Mouse (Mus musculus): ENCODE results near the gene Gm17409. TPM values are rescaled to one million over a fixed set of nuclear protein-coding genes. Genes with fewer than 3 reads are reported as not detected.

Gene Gm17409
- polyA plus RNA-seq, 1 experiment = 0.15 TPM

- TF ChIP-seq POLR2A (IDR thresholded peaks at IDR 0.05; ENCODE audit: control insufficient read depth, low read depth, low read length) (no peak), CTCF (IDR thresholded peaks at IDR 0.05; ENCODE audit: control insufficient read depth, insufficient read depth, insufficient replicate concordance, low read depth, low read length) (no peak)
- Histone ChIP-seq H3K4me3 (ENCODE audit: control insufficient read depth, low read depth, low read length) (no peak overlapping the region), H3K27ac (ENCODE audit: control insufficient read depth, insufficient read depth, low read depth, low read length) (no peak overlapping the region), H3K27me3 (ENCODE audit: control insufficient read depth, insufficient read depth, low read length) (no peaks in the 10 kb centered on the region), H3K36me3 (ENCODE audit: control insufficient read depth, insufficient read depth, low read length) (no peaks in the 10 kb centered on the region), H3K4me1 (ENCODE audit: control insufficient read depth, insufficient read depth, low read length) (no peaks in the 10 kb centered on the region)
Observed at GRCm38 (mm10) chr2:58495271-58495670, 25.4 kb downstream of the Gm17409 start.

- H3K4me1 ChIP-seq (ENCODE audit: control insufficient read depth, insufficient read depth, low read length) = no peaks in the 10 kb centered on the region
- no peaks in the 10 kb centered on the region for H3K36me3 ChIP-seq (ENCODE audit: control insufficient read depth, insufficient read depth, low read length)
- no peak overlapping the region for H3K4me3 ChIP-seq (ENCODE audit: control insufficient read depth, low read depth, low read length)
- no peaks in the 10 kb centered on the region for H3K27me3 ChIP-seq (ENCODE audit: control insufficient read depth, insufficient read depth, low read length)
- H3K27ac ChIP-seq (ENCODE audit: control insufficient read depth, insufficient read depth, low read depth, low read length) = no peak overlapping the region
- TF ChIP-seq CTCF (IDR thresholded peaks at IDR 0.05; ENCODE audit: control insufficient read depth, insufficient read depth, insufficient replicate concordance, low read depth, low read length) (no peak), POLR2A (IDR thresholded peaks at IDR 0.05; ENCODE audit: control insufficient read depth, low read depth, low read length) (no peak)
Observed at GRCm38 (mm10) chr2:58496647-58497410, 26.9 kb downstream of the Gm17409 start.

- no peak overlapping the region for H3K27ac ChIP-seq (ENCODE audit: control insufficient read depth, insufficient read depth, low read depth, low read length)
- no peak for TF ChIP-seq POLR2A (IDR thresholded peaks at IDR 0.05; ENCODE audit: control insufficient read depth, low read depth, low read length)
- no peak for TF ChIP-seq CTCF (IDR thresholded peaks at IDR 0.05; ENCODE audit: control insufficient read depth, insufficient read depth, insufficient replicate concordance, low read depth, low read length)
Observed at GRCm38 (mm10) chr2:58505306-58506090, 35.6 kb downstream of the Gm17409 start.

GRCm38 (mm10) chr2:58510192-58510591 lies 40.3 kb downstream of the Gm17409 start:
- TF ChIP-seq CTCF (IDR thresholded peaks at IDR 0.05; ENCODE audit: control insufficient read depth, insufficient read depth, insufficient replicate concordance, low read depth, low read length) = no peak
- no peak for TF ChIP-seq POLR2A (IDR thresholded peaks at IDR 0.05; ENCODE audit: control insufficient read depth, low read depth, low read length)
- H3K27ac ChIP-seq (ENCODE audit: control insufficient read depth, insufficient read depth, low read depth, low read length) = no peak overlapping the region
- H3K36me3 ChIP-seq (ENCODE audit: control insufficient read depth, insufficient read depth, low read length) = no peaks in the 10 kb centered on the region
- no peaks in the 10 kb centered on the region for H3K27me3 ChIP-seq (ENCODE audit: control insufficient read depth, insufficient read depth, low read length)
- H3K4me1 ChIP-seq (ENCODE audit: control insufficient read depth, insufficient read depth, low read length) = no peaks in the 10 kb centered on the region
- H3K4me3 ChIP-seq (ENCODE audit: control insufficient read depth, low read depth, low read length) = no peak overlapping the region

More at GRCm38 (mm10) chr2:58505306-58506090, 35.6 kb downstream of the Gm17409 start:
- Histone ChIP-seq H3K36me3 (ENCODE audit: control insufficient read depth, insufficient read depth, low read length) (no peaks in the 10 kb centered on the region), H3K4me3 (ENCODE audit: control insufficient read depth, low read depth, low read length) (no peak overlapping the region), H3K27me3 (ENCODE audit: control insufficient read depth, insufficient read depth, low read length) (no peaks in the 10 kb centered on the region), H3K4me1 (ENCODE audit: control insufficient read depth, insufficient read depth, low read length) (no peaks in the 10 kb centered on the region)

GRCm38 (mm10) chr2:58513212-58513611 lies 43.3 kb downstream of the Gm17409 start:
- H3K27ac ChIP-seq (ENCODE audit: control insufficient read depth, insufficient read depth, low read depth, low read length) = no peak overlapping the region
- H3K4me1 ChIP-seq (ENCODE audit: control insufficient read depth, insufficient read depth, low read length) = peaks cover 3% of the 10 kb centered on the region; the same call in 1 of the 2 replicates
- H3K36me3 ChIP-seq (ENCODE audit: control insufficient read depth, insufficient read depth, low read length) = no peaks in the 10 kb centered on the region
- TF ChIP-seq POLR2A (IDR thresholded peaks at IDR 0.05; ENCODE audit: control insufficient read depth, low read depth, low read length) (no peak), CTCF (IDR thresholded peaks at IDR 0.05; ENCODE audit: control insufficient read depth, insufficient read depth, insufficient replicate concordance, low read depth, low read length) (no peak)
- H3K4me3 ChIP-seq (ENCODE audit: control insufficient read depth, low read depth, low read length) = no peak overlapping the region
- no peaks in the 10 kb centered on the region for H3K27me3 ChIP-seq (ENCODE audit: control insufficient read depth, insufficient read depth, low read length)

GRCm38 (mm10) chr2:58514489-58514888 lies 44.6 kb downstream of the Gm17409 start:
- Histone ChIP-seq H3K27ac (ENCODE audit: control insufficient read depth, insufficient read depth, low read depth, low read length) (no peak overlapping the region), H3K27me3 (ENCODE audit: control insufficient read depth, insufficient read depth, low read length) (no peaks in the 10 kb centered on the region), H3K4me1 (ENCODE audit: control insufficient read depth, insufficient read depth, low read length) (peaks cover 3% of the 10 kb centered on the region; the same call in 1 of the 2 replicates), H3K36me3 (ENCODE audit: control insufficient read depth, insufficient read depth, low read length) (no peaks in the 10 kb centered on the region), H3K4me3 (ENCODE audit: control insufficient read depth, low read depth, low read length) (no peak overlapping the region)
- TF ChIP-seq CTCF (IDR thresholded peaks at IDR 0.05; ENCODE audit: control insufficient read depth, insufficient read depth, insufficient replicate concordance, low read depth, low read length) (no peak), POLR2A (IDR thresholded peaks at IDR 0.05; ENCODE audit: control insufficient read depth, low read depth, low read length) (no peak)

GRCm38 (mm10) chr2:58516000-58516399 lies 46.1 kb downstream of the Gm17409 start:
- H3K36me3 ChIP-seq (ENCODE audit: control insufficient read depth, insufficient read depth, low read length) = no peaks in the 10 kb centered on the region
- no peak overlapping the region for H3K27ac ChIP-seq (ENCODE audit: control insufficient read depth, insufficient read depth, low read depth, low read length)
- H3K27me3 ChIP-seq (ENCODE audit: control insufficient read depth, insufficient read depth, low read length) = no peaks in the 10 kb centered on the region
- H3K4me1 ChIP-seq (ENCODE audit: control insufficient read depth, insufficient read depth, low read length) = peaks cover 3% of the 10 kb centered on the region; the same call in 1 of the 2 replicates
- no peak for TF ChIP-seq POLR2A (IDR thresholded peaks at IDR 0.05; ENCODE audit: control insufficient read depth, low read depth, low read length)
- TF ChIP-seq CTCF (IDR thresholded peaks at IDR 0.05; ENCODE audit: control insufficient read depth, insufficient read depth, insufficient replicate concordance, low read depth, low read length) = no peak
- H3K4me3 ChIP-seq (ENCODE audit: control insufficient read depth, low read depth, low read length) = no peak overlapping the region
